Mouse (Mus musculus) heart, embryonic 14.5 days (tissue): ENCODE results near the gene Igfbp2. TPM values are rescaled to one million over a fixed set of nuclear protein-coding genes. Genes with fewer than 3 reads are reported as not detected.

ENCODE experiments used
- ATAC-seq: fragments of 200-750 bp; cut with Nextera tagmentation; 2 replicates; pipeline ENCODE4 v1.8.0; 2017; ENCODE audit warnings: low read depth, moderate TSS enrichment; ENCODE audit not compliant: insufficient number of reproducible peaks, insufficient read depth, low FRiP score
- H3K27ac ChIP-seq, 2 experiments: fragments of 200-500 bp in 1 of 2; fragments of 300-500 bp in 1 of 2; sonication (generic) in 1 of 2; replicated peaks in 1 of 2; 2 replicates each; pipeline ENCODE4 v1.5.1; 2012 to 2014; ENCODE audit warnings: low read depth in 2 of 2, low read length in 2 of 2, control low read depth in 1 of 2, mild to moderate bottlenecking in 1 of 2, mixed read lengths in 1 of 2; ENCODE audit not compliant: control insufficient read depth in 1 of 2, insufficient read depth in 1 of 2
- H3K27me3 ChIP-seq: fragments of 300-500 bp; sonication (generic); 2 replicates; pipeline ENCODE4 v1.6.1; 2014; ENCODE audit warnings: mild to moderate bottlenecking, low read length, control low read depth; ENCODE audit not compliant: control insufficient read depth, insufficient read depth
- H3K36me3 ChIP-seq: fragments of 300-500 bp; sonication (generic); 2 replicates; pipeline ENCODE4 v1.6.1; 2014; ENCODE audit warnings: mild to moderate bottlenecking, control low read depth, low read length, mixed read lengths; ENCODE audit not compliant: control insufficient read depth, insufficient read depth
- H3K4me1 ChIP-seq, 2 experiments: fragments of 200-500 bp in 1 of 2; fragments of 300-500 bp in 1 of 2; sonication (generic) in 1 of 2; 2 replicates each; pipeline ENCODE4 v1.6.1; 2012 to 2014; ENCODE audit warnings: low read length in 2 of 2, control low read depth in 1 of 2, mixed read lengths in 1 of 2; ENCODE audit not compliant: control insufficient read depth in 2 of 2, insufficient read depth in 2 of 2
- H3K4me2 ChIP-seq: fragments of 300-500 bp; sonication (generic); 2 replicates; pipeline ENCODE4 v1.6.1; 2014; ENCODE audit warnings: mild to moderate bottlenecking, low read length
- H3K4me3 ChIP-seq, 2 experiments: fragments of 200-500 bp in 1 of 2; fragments of 300-500 bp in 1 of 2; sonication (generic) in 1 of 2; 2 replicates each; pipeline ENCODE4 v1.5.1; 2012 to 2014; ENCODE audit warnings: low read length in 2 of 2, mild to moderate bottlenecking in 2 of 2, control low read depth in 1 of 2, low read depth in 1 of 2, moderate library complexity in 1 of 2; ENCODE audit not compliant: control insufficient read depth in 1 of 2, insufficient read depth in 1 of 2
- H3K9ac ChIP-seq: fragments of 300-500 bp; sonication (generic); 2 replicates; pipeline ENCODE4 v1.6.1; 2014; ENCODE audit warnings: mild to moderate bottlenecking, low read length
- H3K9me3 ChIP-seq: fragments of 300-500 bp; sonication (generic); 2 replicates; pipeline ENCODE4 v1.6.1; 2016; ENCODE audit warnings: low read length, control low read depth; ENCODE audit not compliant: control insufficient read depth
- WGBS: fragments of 180-500 bp; shearing (Covaris S2); extraction: QIAGEN DNeasy Blood & Tissue Kit; methylation state at CpG from one replicate; pipeline ENCODE4 v1.1.7; 2014; 5-methylcytosine and 5-hydroxymethylcytosine counted together
- polyA plus RNA-seq: library from polyadenylated mRNA; unstranded; fragments of >200 nt; fragmentation: Nextera tagmentation; extraction: Ambion mirVana; gene quantifications from 2 replicates; pipeline ENCODE4 v1.2.1, GENCODE M21; 2014

Igfbp2 gene
- polyA plus RNA-seq, 1 experiment from 2014 or later = 67.5 TPM

DNA sequence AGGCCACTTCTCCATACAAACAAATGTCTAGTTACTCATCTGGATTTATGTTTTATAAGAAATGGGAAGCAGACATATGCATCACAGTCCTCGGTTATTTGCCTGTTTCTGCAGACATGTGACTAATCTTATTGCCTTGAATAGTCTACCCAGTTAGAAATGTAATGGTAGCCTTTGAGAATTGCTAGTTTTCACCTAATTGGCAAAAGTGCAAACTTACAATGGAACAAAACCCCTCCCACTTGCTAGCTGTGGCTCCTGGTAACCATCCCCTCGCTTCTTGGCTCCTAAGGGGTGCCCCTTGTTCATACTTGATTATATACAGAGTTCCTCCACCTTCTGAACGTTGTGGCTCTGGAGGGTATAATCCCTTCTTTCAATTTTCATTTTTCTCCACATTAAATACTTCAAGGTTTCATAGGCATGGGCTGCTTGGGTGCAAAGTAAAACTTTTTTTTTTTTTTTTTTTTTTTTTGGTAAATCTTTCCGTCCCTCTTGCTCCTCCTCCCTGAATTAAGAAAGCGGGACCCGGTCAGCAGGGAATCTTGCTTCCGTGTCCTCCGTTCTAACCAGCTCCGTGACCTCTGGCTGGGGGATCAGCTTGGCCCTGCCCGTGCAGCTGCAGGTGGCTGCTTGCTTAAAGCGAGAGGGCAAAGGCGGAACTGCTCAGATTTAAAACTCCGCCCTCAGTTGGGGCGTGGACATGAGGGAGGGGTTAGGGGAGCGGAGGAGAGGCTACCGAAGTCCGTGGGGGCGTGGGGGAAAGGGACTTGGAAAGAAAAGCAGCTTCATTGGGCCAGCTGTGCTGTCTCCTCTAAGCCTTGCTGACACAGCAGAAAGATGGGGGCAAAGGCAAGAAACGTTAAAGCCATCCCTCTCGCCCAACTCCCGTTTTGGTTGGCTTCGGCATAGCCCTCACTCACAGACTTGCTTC is 45.6 kb downstream of the Igfbp2 start:
- Histone ChIP-seq H3K4me2 (peak overlapping the region; percentile 98), H3K27me3 (no peaks in the 10 kb centered on the region), H3K36me3 (peaks cover 27% of the 10 kb centered on the region), H3K27ac (peak overlapping the region; percentile 18 to 35; a peak in 3 of 4 replicates), H3K9me3 (no peaks in the 10 kb centered on the region), H3K9ac (peak overlapping the region; percentile 64), H3K4me3 (peak overlapping the region; percentile 61 to 75), H3K4me1 (peaks cover 6 to 33% of the 10 kb centered on the region in 2 experiments)
- ATAC-seq = peak; percentile 47
- WGBS = 11% methylated on average over 22 of the region's 22 CpGs

DNA sequence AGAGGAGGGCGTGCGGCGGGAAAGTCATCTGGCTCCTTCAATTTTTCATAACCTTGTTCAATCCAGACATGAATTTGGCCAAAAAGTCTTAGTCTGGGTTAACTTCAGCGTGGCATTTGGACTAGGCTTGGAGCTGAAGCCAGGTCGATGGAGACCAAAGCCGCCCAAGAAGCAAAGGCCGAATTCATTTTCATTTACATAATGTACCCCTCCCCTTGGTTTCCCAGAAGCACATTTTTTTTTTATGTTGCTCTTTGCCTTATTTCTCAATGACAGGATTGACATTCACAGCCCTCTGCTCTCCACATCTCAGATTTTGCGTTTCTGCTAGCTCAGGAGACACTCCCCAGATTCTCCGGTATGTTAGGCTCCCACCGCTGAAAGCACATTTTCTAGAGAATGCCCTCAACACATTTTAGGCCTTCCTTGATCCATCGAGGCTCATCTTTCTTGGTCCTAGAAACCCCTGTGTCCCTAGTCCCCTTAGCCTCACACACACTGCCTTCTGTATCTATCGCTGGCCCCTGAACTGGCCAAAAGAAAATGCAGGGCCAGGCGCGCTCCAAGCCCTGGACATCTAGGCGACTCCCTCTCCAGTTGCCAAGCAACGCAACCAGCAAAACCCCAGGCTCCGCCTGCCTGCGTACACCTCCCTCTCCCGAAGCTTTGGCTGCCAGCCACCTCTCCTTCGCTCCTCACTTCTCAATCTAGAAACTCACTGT is 46.5 kb downstream of the Igfbp2 start:
- Histone ChIP-seq H3K9ac (peak overlapping the region; percentile 64), H3K4me2 (peak overlapping the region; percentile 98), H3K4me3 (peak overlapping the region; percentile 61 to 75), H3K27ac (peak overlapping the region; percentile 35 to 55), H3K36me3 (peaks cover 19% of the 10 kb centered on the region), H3K27me3 (no peaks in the 10 kb centered on the region), H3K4me1 (peaks cover 9 to 41% of the 10 kb centered on the region in 2 experiments), H3K9me3 (no peaks in the 10 kb centered on the region)
- ATAC-seq = peak; percentile 58
- WGBS = 3% methylated on average over 20 of the region's 20 CpGs

DNA sequence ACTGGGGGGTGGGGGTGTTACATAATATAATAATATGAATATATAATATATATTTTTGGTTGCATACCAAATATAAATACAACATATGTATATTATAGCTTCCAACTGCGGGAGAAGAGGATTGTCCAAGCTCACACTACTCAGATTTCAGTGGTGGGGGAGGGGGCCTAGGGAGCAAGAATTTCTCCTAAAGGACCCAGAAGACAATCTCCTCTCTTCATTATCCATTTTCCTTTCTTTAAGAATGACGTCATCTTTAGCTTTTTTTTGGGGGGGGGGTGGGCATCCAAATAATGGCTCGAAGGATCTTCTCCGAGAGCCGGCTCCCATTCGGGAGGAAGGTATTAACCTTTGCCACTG is 47.0 kb downstream of the Igfbp2 start:
- H3K4me3 ChIP-seq = peak overlapping the region; percentile 46 to 75
- peak overlapping the region; percentile 55 to 56 for H3K27ac ChIP-seq
- ATAC-seq = no peak
- no peaks in the 10 kb centered on the region for H3K9me3 ChIP-seq
- peak overlapping the region; percentile 57 for H3K9ac ChIP-seq
- WGBS = under 1% methylated on average over 6 of the region's 6 CpGs
- peak overlapping the region; percentile 98 for H3K4me2 ChIP-seq
- no peaks in the 10 kb centered on the region for H3K27me3 ChIP-seq
- peaks cover 15% of the 10 kb centered on the region for H3K36me3 ChIP-seq
- H3K4me1 ChIP-seq = peaks cover 9 to 42% of the 10 kb centered on the region in 2 experiments

GRCm38 (mm10) chr1:72871697-72872411 is 47.6 kb downstream of the Igfbp2 start:
- Histone ChIP-seq H3K4me3 (peak overlapping the region; percentile 46 to 75), H3K4me2 (peak overlapping the region; percentile 98), H3K9me3 (no peaks in the 10 kb centered on the region), H3K36me3 (peaks cover 10% of the 10 kb centered on the region; the same call in 1 of the 2 replicates), H3K9ac (peak overlapping the region; percentile 57), H3K27ac (peak overlapping the region; percentile 55 to 56), H3K4me1 (peaks cover 9 to 42% of the 10 kb centered on the region in 2 experiments), H3K27me3 (no peaks in the 10 kb centered on the region)
- ATAC-seq = no peak
- 2% methylated on average over 34 of the region's 34 CpGs for WGBS

DNA sequence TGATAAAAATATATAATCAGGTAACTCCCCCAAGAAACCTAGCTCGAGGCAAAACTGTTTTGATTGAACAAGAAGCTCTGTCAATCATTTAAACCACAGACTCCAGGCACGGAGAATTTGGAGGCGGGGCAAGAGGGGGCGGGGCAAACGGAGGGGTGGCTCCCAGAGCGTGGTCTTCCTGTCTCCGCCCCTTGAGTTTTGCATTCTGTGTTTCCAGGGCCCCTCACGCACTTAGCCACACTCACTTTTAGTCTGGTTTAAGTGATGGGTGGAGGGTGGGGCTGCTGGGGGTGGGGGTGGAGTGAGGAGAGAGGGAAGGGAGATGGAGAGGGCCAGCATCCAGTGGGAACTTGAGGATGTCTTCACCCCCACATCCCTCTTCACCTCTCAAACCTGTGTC is 48.2 kb downstream of the Igfbp2 start:
- peak overlapping the region; percentile 86 for H3K9ac ChIP-seq
- H3K36me3 ChIP-seq = peaks cover 10% of the 10 kb centered on the region; the same call in 1 of the 2 replicates
- peak; percentile 62 for ATAC-seq
- WGBS = 0% methylated on average over 8 of the region's 8 CpGs
- no peaks in the 10 kb centered on the region for H3K9me3 ChIP-seq
- H3K27ac ChIP-seq = peak overlapping the region in 1 of 2 experiments; percentile 88; a peak in 1 of 4 replicates
- H3K4me3 ChIP-seq = peak overlapping the region; percentile 75 to 79
- peak overlapping the region; percentile 98 for H3K4me2 ChIP-seq
- peaks cover 8 to 37% of the 10 kb centered on the region in 2 experiments for H3K4me1 ChIP-seq
- H3K27me3 ChIP-seq = no peaks in the 10 kb centered on the region

- Histone ChIP-seq H3K4me1 (peaks cover 9 to 35% of the 10 kb centered on the region in 2 experiments), H3K27me3 (no peaks in the 10 kb centered on the region)
These were observed 48.8 kb downstream of the Igfbp2 start for GRCm38 (mm10) chr1:72873078-72873477.

More at GRCm38 (mm10) chr1:72873078-72873477, 48.8 kb downstream of the Igfbp2 start:
- Histone ChIP-seq H3K27ac (peak overlapping the region in 1 of 2 experiments; percentile 88; a peak in 2 of 4 replicates), H3K9ac (peak overlapping the region; percentile 86), H3K36me3 (peaks cover 10% of the 10 kb centered on the region; the same call in 1 of the 2 replicates), H3K4me3 (peak overlapping the region; percentile 75 to 79), H3K4me2 (peak overlapping the region; percentile 98), H3K9me3 (no peaks in the 10 kb centered on the region)
- ATAC-seq = no peak
- WGBS = under 1% methylated on average over 16 of the region's 16 CpGs
